In genomic region chrX:162643789-162644092, GRCm38 (mm10) we compare ENCODE assay signal across 10 mouse cellular contexts. TPM values are rescaled to one million over a fixed set of nuclear protein-coding genes. Genes with fewer than 3 reads are reported as not detected.
DNase-seq lines count a peak whose midpoint lies in the region; ATAC-seq lines count a peak whose summit lies in the region.
"Had no signal": no experiment of that assay in that cellular context is flagged by ENCODE, and none has a peak within 500 bp of the region (broad histone marks: within the 10 kb centered on the region; RNA-seq: fewer than 3 reads in every experiment).

No protein-coding gene starts in this region.

- DNase-seq in neural tube, embryonic 11.5 days (ENCODE audit: low spot score), result no peak
- no peak for DNase-seq in neural tube, embryonic 10.5 days (ENCODE audit: extremely low spot score, low spot score)
- no peak for DNase-seq in liver, embryonic 13.5 days
- DNase-seq in adrenal gland, postnatal 4 days (ENCODE audit: low spot score in 2 of 2), result no peak
- no peak for DNase-seq in right cerebral cortex, postnatal 25 days
- DNase-seq in kidney, postnatal 4 days, result no peak

- H3K27ac ChIP-seq in neural tube, embryonic 11.5 days (ENCODE audit: low read depth, low read length), result no peak overlapping the region
- no peak overlapping the region for H3K27ac ChIP-seq in liver, embryonic 13.5 days
- H3K27ac ChIP-seq: heart, adult 2 months had no signal

- 0 out of 2 replicates have a peak, but pooled peaks cover 3% of the 10 kb centered on the region for H3K9me3 ChIP-seq in erythroblast, embryonic 14.5 days (ENCODE audit: control insufficient read depth, low read length)
- H3K9me3 ChIP-seq in neural tube, embryonic 11.5 days (ENCODE audit: control insufficient read depth, low read length), result no peaks in the 10 kb centered on the region
- H3K9me3 ChIP-seq in liver, embryonic 13.5 days (replicated peaks), result no peaks in the 10 kb centered on the region

- peak overlapping the region; percentile 76 for H3K4me2 ChIP-seq in neural tube, embryonic 11.5 days (ENCODE audit: low read depth)
- H3K4me2 ChIP-seq in liver, embryonic 13.5 days, result peak overlapping the region; percentile 93

- H3K36me3 ChIP-seq in erythroblast, embryonic 14.5 days (ENCODE audit: control insufficient read depth), result no peaks in the 10 kb centered on the region
- no peaks in the 10 kb centered on the region for H3K36me3 ChIP-seq in neural tube, embryonic 11.5 days (ENCODE audit: control insufficient read depth, insufficient read depth, low read length)
- no peaks in the 10 kb centered on the region for H3K36me3 ChIP-seq in liver, embryonic 13.5 days

- peak overlapping the region; percentile 77 for H3K4me3 ChIP-seq in erythroblast, embryonic 14.5 days (replicated peaks)
- H3K4me3 ChIP-seq in neural tube, embryonic 11.5 days (ENCODE audit: low read depth, low read length), result peak overlapping the region; percentile 51
- peak overlapping the region; percentile 75 for H3K4me3 ChIP-seq in liver, embryonic 13.5 days (replicated peaks)
- H3K4me3 ChIP-seq: myocyte had no signal

- H3K27me3 ChIP-seq in erythroblast, embryonic 14.5 days (ENCODE audit: control insufficient read depth), result peaks cover 2% of the 10 kb centered on the region; the same call in 1 of the 2 replicates
- peaks cover 14% of the 10 kb centered on the region; the same call in 1 of the 2 replicates for H3K27me3 ChIP-seq in neural tube, embryonic 11.5 days (ENCODE audit: control insufficient read depth, insufficient read depth, low read length)
- no peaks in the 10 kb centered on the region for H3K27me3 ChIP-seq in liver, embryonic 13.5 days

- 24% methylated on average over 4 of the region's 4 CpGs for whole genome bisulfite sequencing in neural tube, embryonic 11.5 days
- WGBS in liver, embryonic 13.5 days (ENCODE audit: insufficient replicate concordance), result 16% methylated on average over 4 of the region's 4 CpGs

- peaks cover 31% of the 10 kb centered on the region for H3K4me1 ChIP-seq in erythroblast, embryonic 14.5 days (ENCODE audit: control insufficient read depth)
- no peaks in the 10 kb centered on the region for H3K4me1 ChIP-seq in neural tube, embryonic 11.5 days (ENCODE audit: control insufficient read depth, insufficient read depth, low read length)
- peaks cover 10% of the 10 kb centered on the region for H3K4me1 ChIP-seq in liver, embryonic 13.5 days (replicated peaks)

- H3K9ac ChIP-seq in neural tube, embryonic 11.5 days (ENCODE audit: low read length), result no peak overlapping the region
- H3K9ac ChIP-seq in liver, embryonic 13.5 days, result no peak overlapping the region

- no peak for ATAC-seq in erythroblast, adult 5-6 weeks (replicated peaks; ENCODE audit: low FRiP score, poor library complexity, severe bottlenecking)
- ATAC-seq in neural tube, embryonic 11.5 days (ENCODE audit: insufficient read depth, low FRiP score, low TSS enrichment), result no peak; the same call in 1 of the 2 replicates
- no peak for ATAC-seq in liver, embryonic 13.5 days (ENCODE audit: low read depth)

RNA-seq across cellular contexts. Expression of gene Reps2, which starts 0.3 kb away (rescaled TPM):
- 0.01 and 0.02 TPM in 2 replicates for polyA plus RNA-seq in erythroblast, embryonic 14.5 days (2012)
- total RNA-seq in erythroblast, adult 5-6 weeks (2015; ENCODE audit: low replicate concordance), result 2.5 and 3.1 TPM in 2 replicates
- total RNA-seq in erythroblast, adult 5-6 weeks (2017; ENCODE audit: low replicate concordance), result 1.5 and 2.5 TPM in 2 replicates
- 0.86 and 1.0 TPM in 2 replicates for polyA plus RNA-seq in neural tube, embryonic 11.5 days (2014; fragmentation: Nextera tagmentation; extraction: Ambion mirVana)
- 0.50 and 0.71 TPM in 2 replicates for polyA plus RNA-seq in liver, embryonic 13.5 days (2015; fragmentation: Nextera tagmentation; extraction: Ambion mirVana)
- total RNA-seq in adrenal gland, postnatal 4 days (2021), result 1 to 10 TPM; 4.3 to 5.6 TPM
